Mouse (Mus musculus): Measurements from ENCODE around the gene Sh3yl1.

Sh3yl1 gene

GRCm38 (mm10) chr12:30944197-30944596 is 32.7 kb downstream of the Sh3yl1 start:
- peak; percentile 9 for DNase-seq (ENCODE audit: low read depth, low spot score)

GRCm38 (mm10) chr12:30970700-30971099 is 59.2 kb downstream of the Sh3yl1 start:
- DNase-seq (ENCODE audit: low read depth, low spot score), result no peak

DNA sequence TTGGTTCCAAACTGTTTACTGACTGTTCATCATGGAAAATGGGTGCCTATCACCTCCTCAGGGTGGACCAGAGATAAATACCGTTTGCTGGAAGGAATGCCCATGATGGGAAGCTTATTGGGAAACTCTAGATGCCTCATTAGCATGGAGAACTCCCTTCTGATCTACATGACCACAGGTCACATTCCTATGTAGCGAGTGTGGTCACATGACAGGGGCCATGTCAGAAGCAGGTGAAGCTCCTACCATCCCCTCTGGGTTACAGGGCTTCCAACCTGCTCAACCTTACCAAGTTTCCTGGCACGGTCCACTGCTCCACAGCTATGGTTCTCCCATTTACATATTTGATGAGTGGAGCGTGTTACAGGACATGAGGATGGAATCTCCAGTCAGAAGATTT is 92.3 kb downstream of the Sh3yl1 start:
- DNase-seq (ENCODE audit: low read depth, low spot score), result no peak

GRCm38 (mm10) chr12:31005010-31005409 is 93.5 kb downstream of the Sh3yl1 start:
- peak; percentile 80 for DNase-seq (ENCODE audit: low read depth, low spot score)

- DNase-seq (ENCODE audit: low read depth, low spot score), result peak; percentile 51
Measured at GRCm38 (mm10) chr12:31008171-31008570, 96.7 kb downstream of the Sh3yl1 start.
